Mouse (Mus musculus) urinary bladder, postnatal 10 days (tissue): Measurements from ENCODE around the gene Abr.

Experiments
- DNase-seq: peaks from one replicate; pipeline ENCODE4 v3.0.0; 2022; ENCODE audit warnings: low spot score

Gene Abr

DNA sequence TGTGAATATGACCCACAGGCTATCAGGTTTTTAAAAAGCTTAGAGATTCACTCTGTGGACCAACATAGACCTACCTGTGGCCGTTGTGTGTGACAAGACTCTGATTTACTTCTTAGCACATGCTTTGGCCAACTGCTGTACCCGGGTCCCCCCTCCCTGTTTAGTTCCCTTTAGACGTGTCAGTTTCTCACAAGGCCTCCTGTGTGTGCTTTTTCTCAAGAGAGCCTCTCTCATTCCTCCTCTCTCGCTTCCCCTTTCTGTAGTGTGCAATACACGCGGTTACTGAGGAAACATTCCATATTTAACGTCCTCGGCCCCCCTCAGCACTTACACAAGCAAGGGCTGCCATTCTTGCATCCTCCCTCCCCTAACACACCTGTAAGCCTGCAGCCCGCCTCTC, 163.4 kb downstream of the Abr start:
- no peak for DNase-seq

DNA sequence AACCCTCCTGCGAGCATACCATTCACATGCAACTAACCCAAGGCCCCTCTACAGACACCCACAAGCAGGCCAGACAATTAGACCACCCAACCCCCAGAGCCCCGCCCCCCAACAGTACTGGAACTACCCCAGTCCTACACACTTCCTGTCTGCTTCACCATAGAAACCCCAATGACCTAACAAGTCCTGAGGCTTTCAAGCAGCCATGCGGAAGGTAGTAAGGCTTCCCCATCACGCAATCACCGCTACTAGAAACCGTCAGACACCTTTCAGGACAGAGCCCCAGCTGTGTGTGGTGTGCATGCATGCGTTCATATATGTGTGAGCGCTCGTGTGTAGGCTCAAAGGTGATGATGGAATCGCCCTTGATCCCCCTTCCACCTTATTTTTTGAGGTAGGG, 165.2 kb downstream of the Abr start:
- DNase-seq: no peak

DNA sequence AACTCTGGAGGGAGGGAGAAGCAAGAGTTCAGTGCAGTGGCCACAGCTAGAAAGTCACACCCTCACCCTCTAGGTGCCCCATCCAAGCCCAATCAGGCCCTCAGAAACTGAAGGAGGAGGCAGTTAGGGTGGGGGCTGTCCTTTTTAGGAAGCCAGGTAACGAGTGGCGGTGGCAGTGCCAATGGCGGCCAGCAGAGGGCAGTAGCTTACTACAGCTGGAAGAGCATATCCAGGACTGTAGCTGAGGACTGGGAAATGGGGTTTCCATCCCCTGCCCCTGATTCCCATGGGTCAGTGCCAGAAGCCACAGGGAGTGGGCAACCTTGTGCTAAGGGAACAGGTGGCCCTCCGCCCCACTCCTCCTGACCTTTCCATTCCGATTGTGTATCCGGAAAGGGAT, 165.9 kb downstream of the Abr start:
- peak; percentile 68 for DNase-seq

DNA sequence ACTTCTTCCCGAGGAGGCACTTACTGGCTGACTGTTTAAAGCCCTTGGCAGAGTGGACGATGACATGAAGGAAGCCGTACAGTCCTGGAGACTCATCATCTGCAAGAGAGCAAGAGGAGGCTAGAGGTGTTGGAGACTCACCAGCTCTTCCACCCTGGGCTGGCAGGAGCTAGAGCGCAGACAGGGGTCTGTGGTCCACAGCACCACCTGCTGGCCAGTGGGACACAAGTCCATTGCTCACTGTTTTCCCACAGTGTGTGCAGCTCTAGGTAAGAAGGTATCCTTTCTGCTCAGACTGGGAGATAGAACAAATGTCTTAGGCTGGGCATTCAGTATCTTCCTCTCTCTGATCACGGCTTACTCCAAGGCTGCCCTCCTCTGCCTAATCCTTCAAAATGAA, 167.6 kb downstream of the Abr start:
- DNase-seq: no peak

DNA sequence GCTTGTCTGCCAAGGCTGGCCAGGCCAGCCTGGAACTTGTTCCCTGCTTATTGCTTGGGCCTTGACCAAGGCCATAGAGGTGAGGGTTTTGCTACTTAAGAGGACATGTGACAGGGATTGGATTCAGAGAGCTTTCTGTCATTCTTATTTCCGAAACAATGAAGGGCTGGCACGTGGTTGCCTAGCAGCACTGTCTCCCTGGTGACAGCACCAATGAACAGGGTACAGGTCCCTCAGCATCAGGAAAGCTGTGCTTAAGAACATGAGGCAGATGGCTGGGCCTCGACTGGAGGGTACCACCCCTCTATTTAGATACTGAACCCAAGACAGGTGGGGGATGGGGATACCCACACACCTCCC, 171.9 kb downstream of the Abr start:
- DNase-seq: no peak

DNA sequence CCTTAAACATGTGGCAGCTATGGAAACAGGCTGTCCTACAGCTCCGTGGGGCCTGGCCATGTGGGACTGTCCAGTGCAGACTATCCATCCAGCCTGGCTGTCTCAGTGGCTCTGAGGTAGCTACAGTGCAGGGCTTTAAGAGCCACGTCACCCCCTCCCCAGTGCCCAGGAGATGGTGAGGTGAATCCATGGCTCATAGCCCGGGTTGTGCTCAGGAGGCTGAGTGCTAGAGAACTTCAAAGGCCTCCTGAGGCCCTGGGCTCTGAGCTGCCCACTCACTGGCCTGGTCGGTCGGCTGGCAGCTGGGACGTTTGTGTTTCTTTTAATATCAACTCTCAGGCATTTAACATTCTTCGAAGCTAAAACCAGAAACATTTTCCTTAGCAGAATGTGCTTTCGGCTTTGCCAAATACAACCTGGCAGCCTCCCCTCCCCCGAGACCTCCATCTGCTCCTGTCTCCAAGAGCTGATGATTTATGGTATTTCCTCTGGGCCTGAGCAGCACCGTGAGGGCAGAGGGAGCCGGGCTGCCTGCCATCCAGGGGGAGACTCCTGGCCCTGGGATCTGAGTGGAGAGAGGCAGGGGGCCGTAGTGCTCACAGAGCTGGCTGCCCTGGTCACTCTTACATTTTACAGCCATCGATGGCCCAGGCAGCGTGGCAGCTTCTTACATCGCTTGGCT, 172.5 kb downstream of the Abr start:
- no peak for DNase-seq

DNA sequence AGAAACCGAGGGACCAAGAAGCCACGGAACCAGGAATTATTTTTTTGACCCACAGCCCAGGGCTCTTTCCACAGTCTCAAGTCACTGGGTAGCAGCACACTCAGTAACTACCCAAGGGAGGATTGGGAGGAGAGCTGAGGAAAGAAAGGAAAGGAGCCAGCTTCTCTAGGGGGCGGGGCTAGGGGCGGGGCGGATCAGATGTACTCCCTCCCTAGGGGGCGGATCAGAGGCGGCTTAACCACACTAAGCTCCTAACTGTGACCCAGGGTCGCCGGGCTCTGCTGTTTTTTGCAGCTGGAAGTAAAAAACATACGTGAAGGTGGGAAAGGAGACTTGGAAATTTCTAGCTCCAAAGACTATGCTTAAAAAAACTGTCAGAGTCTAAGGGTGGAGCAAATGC, 175.9 kb downstream of the Abr start:
- no peak for DNase-seq

DNA sequence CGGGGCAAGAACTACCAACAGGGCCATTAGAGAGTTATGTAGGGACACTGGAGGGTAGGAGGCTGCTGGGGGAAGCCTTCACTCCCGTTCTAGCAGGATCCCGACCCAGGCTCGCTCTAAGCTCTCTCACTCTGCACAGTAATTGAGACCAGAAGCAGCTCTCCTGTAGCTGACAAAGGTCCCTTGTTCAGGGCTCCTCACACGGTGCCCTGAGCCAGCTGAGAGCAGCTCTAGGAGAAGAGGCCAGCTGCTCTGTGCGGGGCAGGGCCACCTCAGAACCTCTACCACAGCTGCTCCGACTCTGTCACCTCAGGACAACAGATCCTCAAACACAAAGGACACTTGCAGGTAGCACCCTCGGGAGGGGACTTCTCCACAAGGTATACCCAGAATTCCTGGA, 176.7 kb downstream of the Abr start:
- no peak for DNase-seq

DNA sequence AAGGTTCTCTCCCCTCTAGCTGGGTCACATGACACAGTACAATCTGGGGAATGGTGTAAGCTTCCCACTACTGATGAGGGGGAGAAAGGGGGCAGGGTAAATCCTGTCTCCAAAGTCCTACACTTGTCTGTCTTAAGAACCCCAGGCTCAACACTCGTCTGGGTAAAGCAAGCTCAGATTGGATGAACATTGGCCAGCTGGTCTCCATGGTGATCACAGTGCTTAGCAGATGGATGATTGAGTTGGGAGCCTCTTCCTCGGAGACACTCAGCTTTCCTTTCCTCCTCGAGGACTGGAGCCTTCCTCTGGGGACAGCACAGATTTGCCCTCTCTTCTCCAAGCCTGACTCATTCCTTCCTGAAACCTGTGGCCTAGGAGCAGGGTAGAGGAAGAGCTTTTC, 182.4 kb downstream of the Abr start:
- no peak for DNase-seq

DNA sequence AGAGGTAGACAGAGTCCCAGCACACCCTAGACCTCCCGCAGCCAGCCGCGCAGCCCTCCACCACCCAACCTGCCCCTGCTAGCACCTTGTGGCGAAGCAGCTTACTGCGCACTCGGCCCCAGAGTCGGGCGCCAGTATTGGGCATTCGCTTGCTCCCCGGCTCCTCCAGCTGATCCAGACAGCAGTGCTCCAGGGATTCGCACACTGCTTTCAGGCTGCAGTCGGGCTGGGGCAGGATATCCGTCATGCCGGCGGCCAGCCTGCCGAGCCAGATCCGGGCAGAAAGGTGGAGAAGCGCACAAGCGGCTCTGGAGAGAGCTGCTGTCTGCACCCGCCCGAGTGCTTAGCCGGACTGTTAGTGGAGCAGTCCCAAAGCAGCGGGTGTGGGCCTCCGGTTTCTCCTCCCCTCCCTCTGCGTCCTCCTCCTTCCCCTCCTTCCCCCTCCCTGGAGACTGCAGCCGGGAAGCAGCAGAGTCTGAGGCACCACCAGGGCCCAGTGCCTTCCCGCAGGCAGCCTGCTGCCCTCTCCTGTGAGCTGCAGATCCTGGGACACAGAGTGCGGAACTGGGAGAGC, 185.2 kb downstream of the Abr start:
- DNase-seq: no peak

DNA sequence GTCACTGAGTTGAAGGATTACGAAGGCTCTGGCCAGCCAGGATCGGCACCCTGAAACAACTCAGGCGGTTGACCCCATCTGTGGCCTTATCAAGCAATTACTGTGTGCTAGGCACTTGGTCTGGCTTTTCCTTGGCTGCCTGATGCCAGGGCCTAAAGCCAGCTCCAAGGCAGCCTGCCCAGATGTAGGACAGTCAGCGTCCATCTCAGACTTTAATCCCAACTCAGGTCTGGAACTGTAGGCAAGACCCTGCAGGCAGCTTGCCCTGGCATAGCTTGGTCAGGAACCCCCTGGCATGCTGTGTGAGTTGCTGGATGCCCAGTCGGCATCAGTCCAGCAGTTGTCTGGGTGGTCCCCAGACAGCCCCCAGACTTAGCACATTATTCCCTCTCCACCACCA, 186.1 kb downstream of the Abr start:
- DNase-seq: no peak

DNA sequence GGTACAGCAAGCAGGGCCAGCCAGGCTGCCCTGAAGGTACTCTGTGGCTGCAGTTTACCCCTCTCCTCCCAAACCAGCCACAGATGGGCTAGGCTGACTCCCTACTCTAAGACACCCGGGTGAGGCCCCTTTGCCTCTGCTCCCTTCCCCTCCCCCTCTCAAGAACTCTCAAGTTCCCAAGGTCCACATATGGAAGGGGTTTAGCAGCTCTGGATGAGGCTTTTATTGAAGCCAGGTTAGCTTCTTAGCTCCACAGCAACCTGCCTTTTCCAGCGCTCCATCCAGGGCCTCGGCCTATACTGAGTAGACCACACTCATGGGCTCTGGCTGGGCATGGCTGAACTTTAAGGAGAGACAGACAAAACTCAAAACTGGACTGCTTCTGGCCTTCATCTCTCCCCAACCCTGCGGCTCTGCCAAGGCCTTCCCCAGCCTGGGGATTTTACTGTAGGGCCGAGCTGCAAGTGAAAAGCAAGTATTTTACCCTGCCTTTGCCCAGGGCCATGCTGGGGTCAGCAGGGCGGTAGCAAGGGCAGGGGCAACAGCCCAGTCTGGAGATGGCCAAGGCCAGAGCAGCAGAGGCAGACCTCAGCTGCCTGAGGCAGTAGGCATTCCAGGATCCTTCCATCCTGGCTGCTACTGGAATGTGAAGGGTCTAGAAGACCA, 192.0 kb downstream of the Abr start:
- no peak for DNase-seq

DNA sequence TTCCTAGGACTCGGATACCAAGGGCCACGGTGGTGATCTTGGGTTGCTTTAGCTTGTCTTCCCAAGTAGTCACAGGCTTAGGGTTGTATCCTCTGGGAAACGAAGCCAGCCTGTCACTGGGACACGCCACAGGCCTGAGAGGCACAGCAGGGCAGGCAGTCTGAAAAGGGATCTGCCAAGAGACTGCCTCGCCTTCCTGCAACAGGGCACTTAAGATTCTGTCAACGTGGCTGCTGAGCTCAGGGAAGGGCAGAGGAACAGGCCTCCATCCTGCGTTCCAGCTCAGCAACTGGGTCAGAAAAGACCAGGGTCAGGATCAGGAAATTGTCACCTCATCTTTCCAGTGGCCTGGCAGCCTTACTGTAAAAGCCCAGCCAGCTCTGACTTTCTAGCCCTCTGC, 192.6 kb downstream of the Abr start:
- no peak for DNase-seq

DNA sequence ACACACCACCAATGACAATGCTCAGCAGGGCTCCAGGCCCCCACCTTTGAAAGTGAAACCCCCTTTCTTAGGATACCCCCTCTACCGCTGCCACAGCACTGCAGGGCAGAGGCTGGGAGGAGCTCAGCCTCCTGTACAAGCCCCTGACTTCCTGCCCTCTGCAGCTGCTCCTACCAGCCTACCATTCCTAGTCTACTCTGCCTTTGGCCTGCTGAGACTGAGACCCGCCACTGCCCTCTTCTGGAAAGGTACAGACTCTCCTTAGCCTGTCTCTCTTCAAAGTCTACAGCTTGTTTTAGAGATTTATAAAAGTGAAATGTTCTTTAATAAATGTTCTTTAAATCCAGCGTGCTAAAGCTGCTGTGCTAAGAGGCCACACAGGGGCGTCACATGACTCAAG, 193.1 kb downstream of the Abr start:
- DNase-seq: no peak

DNA sequence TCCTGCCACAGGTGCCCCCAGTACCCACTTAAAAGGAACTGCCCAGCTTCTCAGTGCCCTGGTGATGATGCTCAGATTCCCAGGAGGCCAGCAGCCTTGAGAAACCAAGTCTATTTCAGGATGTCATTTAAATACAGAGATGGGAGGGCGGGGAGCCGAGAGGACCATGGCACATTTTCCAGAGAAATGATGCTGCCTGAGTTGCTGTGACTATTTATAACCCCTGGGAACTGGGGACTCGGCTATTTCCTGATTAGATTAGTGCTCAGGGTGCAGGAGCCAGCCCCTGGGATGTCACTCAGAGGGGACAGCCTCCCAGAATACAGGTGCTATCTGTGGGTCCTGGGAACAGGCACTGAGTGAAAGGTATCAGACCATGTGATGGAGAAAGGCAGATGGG, 194.3 kb downstream of the Abr start:
- DNase-seq: no peak

DNA sequence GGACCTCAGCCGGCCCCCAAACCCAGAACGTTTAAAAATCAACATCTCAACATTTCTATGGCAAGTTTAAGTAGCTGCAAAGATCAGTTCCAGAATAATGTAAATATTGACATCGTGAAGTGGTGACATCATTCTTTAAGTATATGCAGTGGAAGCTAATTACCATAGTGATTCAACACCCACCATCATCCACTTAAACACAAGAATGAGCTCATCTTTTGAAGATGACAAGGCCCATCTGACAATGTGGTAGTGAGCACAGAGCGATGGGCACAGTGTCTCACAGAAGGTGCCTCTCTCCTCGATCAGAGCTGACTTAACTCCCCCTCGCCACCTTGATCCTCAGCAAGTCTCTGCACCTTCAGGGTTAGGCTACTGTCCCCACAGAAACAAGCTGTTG, 196.4 kb downstream of the Abr start:
- no peak for DNase-seq

DNA sequence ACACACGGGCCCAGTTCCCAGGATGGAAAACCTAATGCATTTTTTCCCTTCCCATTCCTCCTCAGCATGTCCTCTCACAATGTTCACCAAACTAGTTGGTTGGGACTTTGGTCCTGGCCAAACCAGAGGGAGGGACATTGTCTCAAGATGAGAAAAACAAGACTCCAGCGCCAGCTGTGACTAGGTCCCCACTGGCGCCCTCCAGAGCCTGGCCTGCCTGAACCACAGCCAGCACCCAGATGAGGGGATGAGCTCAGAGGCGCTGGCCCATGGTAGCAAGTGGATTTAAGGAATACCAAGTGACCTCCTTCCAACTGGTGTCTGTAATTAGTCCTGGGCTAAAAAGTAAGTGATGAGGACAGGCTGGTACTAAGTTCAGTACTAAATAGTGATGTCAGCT, 201.2 kb downstream of the Abr start:
- DNase-seq: no peak

DNA sequence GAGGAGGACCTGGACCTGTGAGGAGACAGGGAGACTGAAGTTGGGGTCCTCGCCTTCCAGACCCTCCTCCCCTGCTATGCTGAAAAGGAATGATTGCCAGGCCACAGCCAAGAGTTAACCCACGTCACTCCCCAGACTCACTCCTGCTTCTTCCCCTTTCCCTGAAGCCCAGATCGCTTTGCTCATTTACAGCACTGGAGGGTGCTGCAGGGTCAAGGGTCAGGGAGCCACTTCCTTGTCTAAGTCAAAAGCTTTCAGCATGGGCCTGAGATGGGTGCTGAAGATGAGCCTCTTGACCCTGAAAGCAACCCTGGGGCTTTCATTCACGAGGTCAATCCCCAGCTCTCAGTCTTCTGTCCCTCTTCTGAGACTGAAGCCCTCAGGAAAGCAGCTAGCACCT, 202.9 kb downstream of the Abr start:
- DNase-seq: no peak

DNA sequence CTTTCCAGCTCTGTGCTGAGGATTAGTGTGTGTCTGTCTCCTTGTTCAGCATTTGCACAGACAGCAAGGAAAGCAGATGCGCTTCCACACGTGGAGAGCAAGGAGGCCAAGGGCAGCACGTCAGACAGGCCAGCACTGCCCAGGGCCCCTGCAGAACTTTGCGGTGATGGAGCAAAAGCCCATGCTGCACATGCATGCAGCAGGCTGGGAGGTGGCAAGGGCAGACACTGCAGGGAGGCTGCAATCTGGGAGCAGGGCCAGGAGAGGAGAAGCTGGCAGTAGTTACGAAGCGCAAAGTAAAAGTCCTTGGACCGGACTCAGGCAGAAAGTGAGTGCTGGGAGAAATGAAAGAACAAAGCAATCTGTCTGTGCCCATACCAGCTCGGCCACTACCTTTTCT, 203.7 kb downstream of the Abr start:
- no peak for DNase-seq

DNA sequence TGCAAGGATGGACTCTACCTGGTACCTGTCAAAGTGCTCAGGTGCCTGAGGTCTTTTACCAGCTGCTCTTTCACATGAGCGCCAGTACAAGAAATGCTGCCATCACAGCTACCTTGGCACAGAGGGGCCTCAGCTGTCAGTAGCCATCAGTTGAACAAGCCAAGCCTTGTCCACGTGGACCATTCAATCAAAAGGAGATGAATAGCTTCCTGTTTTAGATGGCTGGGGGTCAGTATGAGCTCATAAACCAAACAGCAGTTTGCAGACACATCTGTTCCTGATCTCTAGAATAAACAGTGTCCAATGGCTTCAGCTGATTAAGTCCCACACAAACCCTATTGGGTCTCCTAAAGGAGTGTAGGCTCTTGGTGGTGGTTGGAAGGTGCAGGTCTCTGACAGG, 206.1 kb downstream of the Abr start:
- DNase-seq: no peak

DNA sequence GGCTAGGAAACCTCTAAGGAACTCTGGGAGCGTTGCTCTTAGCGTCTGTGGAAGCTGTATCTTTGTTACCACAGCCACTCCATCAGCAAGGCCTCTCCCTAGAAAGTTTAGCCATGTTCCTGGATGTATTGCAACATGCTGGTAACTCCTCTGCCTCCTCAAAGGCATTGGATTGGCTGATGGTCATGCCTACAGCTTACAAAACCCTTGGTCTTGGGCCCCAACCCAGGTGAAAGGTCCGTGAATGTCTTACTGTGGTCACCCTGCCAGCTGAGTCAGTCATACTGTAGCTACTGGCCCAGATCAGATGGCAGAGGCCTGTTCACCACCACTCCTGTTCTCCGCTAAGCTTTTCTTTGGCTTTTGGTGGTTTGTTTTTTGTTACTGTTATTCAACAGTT, 207.1 kb downstream of the Abr start:
- no peak for DNase-seq

DNA sequence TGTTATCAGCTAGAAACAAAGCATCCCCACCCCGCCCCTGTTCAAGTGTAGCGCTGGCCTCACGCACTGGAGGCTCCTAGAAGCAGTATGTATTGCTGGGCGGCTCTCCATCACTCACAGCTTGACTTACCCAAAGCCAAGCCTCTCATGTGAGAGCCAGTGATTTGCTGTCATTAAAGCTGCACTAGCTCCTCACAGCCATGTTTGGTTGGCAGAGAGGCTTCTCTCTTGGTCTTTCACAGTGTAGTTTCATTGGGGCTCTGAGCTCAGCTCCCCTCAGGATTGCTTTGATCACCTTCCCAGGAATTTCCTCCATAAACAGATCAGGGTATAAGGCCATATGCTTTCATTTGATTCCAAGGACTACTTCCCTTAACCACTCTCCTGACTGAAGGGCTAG, 208.9 kb downstream of the Abr start:
- no peak for DNase-seq

DNA sequence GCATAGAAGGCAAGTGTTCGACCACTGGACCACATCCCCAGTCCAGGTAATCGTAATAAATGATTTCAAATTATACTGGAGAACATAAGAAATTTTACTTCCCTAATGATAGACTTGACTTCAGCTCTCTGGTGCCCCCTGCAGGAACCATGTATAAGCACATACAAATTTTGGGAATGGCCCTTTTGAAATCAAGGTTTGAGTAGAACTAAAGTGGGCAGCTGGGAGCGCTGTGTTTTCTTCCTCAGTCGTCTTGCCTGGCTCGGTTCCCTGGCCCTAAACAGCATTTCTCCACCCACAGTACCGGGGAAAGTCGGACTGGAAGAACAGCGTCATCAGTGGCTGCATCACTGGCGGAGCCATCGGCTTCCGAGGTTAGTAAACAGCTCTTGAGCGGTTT, 211.3 kb downstream of the Abr start:
- DNase-seq: no peak
